Mouse (Mus musculus): Measurements from ENCODE around the gene Arsg.

Gene Arsg

GRCm38 (mm10) chr11:109587019-109587418, 113.8 kb downstream of the Arsg start:
- DNase-seq (ENCODE audit: low spot score) = no peak

DNA sequence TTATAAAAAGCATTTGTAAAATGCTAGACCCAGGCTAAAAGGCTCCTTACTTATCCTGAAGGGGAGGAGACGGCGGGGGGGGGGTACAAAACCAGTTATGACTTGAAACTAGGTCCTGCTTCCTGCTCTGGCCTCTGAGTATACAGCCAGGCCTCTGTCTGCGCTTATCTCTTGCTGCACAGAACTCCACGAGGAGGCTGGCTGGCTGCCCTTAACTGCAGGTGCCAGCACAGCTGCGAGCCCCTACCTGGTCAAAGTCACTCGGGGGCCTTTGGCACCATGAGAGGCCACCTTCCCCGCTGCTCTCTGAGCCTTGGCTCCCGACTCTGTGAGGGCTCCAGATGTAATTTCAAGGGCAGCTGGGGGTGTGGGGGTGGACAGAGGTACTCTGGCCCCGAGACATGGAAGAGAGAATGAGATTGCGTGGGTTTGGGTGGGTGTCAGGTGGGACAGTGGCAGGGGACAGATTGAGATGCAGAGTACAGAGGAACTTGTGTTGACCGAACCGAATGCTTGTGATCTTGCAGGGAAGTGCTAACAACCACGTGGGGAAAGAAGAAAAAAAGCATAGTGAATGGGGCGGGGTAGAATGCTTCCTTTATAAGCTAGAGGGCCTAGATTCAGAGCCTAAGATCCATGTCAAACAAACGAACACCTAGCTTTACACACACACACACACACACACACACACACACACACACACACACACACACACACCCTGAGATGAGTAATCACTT, 114.6 kb downstream of the Arsg start:
- DNase-seq (ENCODE audit: low spot score) = peak; percentile 55

GRCm38 (mm10) chr11:109590012-109590411, 116.8 kb downstream of the Arsg start:
- DNase-seq (ENCODE audit: low spot score) = no peak

DNA sequence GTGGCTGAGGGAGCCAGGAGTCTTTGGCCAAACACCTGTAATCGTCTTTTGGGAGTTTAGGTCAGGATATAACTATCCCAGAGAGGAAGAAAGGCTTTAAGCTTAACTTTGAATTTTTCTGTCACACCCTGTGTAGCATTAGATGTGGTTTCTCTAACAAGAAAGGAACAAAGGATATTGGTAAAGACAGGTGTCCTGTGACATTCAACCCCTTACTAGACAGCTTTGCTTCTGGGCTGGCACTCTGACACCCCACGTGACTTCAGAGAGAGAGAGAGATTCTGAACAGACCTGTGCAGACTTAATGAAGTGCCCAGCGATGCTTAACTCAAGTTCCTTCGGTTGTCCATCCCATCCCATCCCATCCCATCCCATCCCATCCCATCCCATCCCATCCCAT, 118.3 kb downstream of the Arsg start:
- no peak for DNase-seq (ENCODE audit: low spot score)

- no peak for DNase-seq (ENCODE audit: low spot score)
Measured at GRCm38 (mm10) chr11:109593200-109593981, 120.2 kb downstream of the Arsg start.

DNA sequence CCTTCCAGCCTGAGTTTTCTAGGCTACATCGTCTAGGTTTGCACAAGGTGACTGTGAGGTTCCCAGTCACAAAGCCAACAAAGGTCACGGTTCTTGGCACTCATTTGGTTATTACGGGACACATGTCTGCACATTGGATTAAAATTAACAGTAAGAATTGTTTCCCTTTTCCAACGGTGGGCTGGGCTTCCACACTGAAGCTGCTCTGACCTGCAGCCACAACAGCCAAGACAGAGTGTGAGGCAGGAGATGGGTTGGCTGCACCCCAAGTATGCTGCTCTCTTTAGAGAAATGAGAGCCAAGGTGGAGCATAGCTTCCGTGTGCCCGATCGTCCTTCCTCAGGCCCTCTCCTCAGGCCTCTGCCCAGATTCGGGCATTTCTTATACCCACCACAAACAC, 121.6 kb downstream of the Arsg start:
- DNase-seq (ENCODE audit: low spot score) = no peak

GRCm38 (mm10) chr11:109598778-109599570, 125.8 kb downstream of the Arsg start:
- DNase-seq (ENCODE audit: low spot score) = no peak

GRCm38 (mm10) chr11:109607600-109607999, 134.4 kb downstream of the Arsg start:
- no peak for DNase-seq (ENCODE audit: low spot score)

- no peak for DNase-seq (ENCODE audit: low spot score)
Measured at GRCm38 (mm10) chr11:109608976-109609625, 135.9 kb downstream of the Arsg start.

DNA sequence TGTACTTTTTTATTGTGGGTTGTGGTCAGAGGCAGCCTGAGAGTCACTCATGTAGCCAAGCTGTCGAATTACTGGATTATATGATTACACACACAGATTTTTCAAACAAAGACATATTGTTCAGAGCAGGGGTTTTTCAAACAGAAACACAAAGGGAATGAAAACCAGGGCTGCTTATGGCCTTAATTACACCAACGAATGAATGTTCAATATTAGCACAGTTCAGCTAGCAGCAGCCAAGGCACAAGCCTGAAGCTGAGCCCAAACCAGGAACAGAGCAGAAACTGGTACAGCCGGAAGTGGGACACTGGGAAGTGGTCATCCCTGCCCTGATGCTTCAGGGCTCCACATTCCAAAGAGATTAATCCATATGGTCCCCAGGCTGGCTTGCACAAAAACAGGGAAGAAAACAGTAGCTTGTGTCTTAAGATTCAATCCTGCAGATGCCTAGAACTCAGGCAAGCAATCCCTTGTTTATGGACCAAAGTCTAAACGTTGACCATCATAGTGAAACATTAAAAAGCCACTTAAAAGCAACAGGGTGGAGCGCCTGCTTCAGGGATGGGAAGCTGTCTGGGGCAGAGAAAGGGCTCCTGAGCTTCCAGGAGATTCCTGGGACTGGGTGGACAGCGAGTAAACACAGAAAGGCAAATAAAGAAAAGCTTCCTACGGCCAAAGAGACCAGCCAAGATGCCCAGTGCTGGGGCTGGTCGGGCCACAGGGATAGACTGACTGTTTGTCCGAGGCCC, 137.0 kb downstream of the Arsg start:
- peak; percentile 46 for DNase-seq (ENCODE audit: low spot score)

DNA sequence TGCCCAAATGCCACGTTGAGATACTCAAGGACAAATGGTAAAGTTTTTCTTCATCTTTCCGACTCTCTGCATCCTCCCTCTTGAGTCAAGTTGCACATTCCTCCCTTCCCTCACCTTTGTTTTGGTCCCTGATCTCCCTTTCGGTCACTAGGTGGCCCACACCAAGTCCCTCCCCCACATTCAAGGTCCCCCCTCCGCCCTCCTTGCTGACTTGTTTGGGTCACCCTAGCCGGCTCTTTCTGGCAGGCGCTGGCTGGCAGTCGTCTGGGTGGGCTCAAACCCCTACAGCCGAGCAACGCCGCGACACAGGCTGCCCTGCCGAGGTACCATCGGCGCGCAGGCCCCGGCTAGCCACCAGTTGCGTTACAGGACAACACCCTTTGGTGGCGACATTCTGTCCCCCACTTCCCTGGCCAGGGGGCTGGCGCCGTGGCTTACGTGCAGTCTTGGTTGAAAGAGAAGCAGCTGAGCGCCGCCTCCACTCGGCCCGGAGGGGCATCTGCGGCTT, 137.7 kb downstream of the Arsg start:
- no peak for DNase-seq (ENCODE audit: low spot score)

DNA sequence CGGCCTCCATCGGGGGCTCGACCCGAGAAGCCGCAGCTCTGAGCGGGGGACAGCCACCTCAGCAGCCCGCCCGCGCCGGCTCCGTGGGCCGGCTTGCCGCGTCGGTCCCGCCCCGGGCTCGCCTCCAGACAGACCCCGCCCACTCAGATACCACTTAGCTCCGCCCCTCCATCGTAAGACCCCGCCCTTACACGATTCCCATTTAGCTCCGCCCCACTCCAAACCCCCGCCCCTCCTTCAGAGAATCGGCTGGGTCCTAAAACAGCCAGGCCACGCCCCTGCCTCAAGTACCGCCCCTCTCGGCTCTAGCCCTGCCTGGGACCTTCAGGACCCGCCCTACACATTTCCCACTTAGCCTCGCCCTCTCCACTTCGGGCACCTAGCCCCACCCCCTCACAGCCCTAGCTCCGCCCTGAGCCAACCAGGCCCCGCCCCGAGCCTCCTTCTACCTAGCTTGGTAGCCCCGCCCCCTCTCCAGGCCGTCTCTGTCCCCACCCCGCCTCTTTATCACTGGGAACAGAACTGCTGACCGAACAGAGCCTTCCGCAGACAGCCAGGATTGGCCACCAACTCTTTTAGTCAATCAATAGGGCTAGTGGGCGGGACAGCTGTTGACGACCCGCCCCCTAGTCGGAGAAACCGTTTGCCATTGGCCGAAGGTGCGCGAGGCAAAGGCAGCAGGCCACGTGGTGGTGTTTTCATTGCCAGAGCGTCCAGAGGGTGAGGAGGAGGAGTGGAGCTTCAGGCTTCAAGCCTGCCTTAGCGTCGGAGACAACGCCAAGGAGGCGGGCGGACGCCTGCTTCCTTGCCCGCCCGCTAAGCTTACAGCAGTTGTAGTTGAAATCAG, 138.4 kb downstream of the Arsg start, which contains the start of gene Wipi1:
Wipi1 (minus strand) TSS at position 665 of the 847 bp plus-strand sequence.
- DNase-seq (ENCODE audit: low spot score) = peak; percentile 100

GRCm38 (mm10) chr11:109612871-109613529, 139.8 kb downstream of the Arsg start:
- no peak for DNase-seq (ENCODE audit: low spot score)

DNA sequence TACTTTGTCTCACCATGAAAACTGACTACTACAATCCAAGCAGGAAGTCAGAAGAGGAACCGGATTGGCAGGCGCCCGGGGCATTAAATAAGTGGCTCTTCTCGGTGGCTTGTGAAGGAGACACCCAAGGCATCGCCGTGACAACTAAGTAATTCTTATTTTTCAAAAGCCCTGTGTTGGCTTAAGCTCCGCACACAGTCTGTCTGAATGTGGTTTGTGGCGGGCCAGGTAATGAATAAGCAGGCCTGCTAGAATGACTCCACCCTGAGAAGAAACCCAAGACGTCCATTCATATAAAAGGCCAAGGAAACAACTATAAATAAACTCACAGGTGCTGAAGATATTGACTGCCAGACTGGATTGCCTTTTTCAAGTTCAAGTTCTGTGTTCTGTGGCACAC, 142.1 kb downstream of the Arsg start:
- no peak for DNase-seq (ENCODE audit: low spot score)

DNA sequence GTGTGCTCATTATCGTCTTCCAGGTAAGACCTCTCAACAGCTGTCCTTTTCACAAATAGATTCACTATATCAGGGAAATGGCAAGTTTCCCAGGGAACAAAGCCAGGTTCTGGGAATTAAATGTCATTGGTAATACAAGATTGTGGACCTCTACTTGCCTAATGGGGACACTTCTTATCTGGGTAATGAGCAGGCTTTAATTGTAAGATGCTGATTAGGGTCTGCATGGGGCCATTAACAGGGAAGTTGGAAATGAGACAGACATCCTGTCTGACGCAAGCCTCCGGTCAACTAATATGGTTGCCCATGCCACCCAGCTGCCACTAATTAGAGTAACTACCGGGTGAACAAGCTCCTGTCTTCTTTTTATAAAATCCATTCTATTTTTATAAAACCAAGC, 143.2 kb downstream of the Arsg start:
- DNase-seq (ENCODE audit: low spot score) = no peak

GRCm38 (mm10) chr11:109616766-109617165, 143.6 kb downstream of the Arsg start:
- DNase-seq (ENCODE audit: low spot score) = no peak

DNA sequence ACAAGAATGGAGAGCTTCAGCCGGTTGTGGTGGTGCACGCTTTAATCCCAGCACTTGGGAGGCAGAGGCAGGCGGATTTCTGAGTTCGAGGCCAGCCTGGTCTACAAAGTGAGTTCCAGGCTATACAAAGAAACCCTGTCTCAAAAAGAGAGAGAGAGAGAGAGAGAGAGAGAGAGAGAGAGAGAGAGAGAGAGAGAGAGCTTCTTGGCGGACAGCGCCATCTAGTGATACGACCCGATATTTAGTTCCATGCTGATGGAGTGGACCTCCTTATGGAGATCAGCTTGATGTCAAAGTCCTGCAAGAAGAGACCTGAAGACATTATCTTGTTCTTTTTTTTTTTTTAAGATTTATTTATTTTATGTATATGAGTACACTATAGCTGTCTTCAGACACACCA, 145.9 kb downstream of the Arsg start:
- DNase-seq (ENCODE audit: low spot score) = peak; percentile 76

DNA sequence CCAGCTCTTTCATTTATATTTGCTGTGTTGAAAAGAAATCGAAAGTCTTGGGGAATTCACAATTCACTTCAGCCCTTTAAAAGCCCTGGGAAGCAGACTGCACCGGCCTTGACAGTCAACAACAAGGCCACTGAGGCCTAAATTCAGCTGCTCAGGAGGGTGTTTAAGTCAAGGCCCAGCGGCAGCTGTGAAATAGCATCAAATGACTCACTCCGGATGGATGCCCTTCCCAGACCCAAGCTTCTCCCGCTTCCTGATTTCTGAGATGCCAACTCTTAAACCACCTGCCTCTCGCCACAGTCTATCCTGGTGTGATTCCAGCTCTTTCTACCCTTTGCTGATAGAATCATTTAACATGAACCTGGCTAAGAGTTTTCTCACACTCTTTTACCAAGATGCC, 147.2 kb downstream of the Arsg start:
- DNase-seq (ENCODE audit: low spot score) = no peak

DNA sequence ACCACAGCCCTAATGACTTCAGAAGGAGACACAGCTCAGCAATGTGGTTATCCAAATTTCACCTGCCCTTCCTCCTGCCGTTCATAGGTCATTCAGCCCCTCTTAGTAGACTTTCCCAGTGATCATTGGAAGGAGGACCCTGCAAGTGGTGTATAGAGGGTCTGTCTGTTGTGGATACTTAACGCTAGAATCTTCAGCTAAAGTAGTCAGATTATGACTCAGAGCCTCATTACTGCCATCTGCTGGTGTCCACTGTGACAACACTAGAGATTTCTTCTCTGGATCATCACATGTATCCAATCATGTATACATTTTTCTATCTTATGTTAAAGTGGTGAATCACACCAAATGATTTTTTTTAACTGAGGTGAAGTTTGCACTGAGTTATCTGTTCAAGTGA, 148.0 kb downstream of the Arsg start:
- peak; percentile 76 for DNase-seq (ENCODE audit: low spot score)
